Mouse (Mus musculus) bone marrow macrophage, adult 2 months (primary cell): ENCODE results near the gene Cr2. TPM values are rescaled to one million over a fixed set of nuclear protein-coding genes. Genes with fewer than 3 reads are reported as not detected.

Source experiments
- H3K27ac ChIP-seq: 2 replicates; pipeline ENCODE4 v1.5.1; 2012; ENCODE audit warnings: low read depth, low read length; ENCODE audit not compliant: insufficient read depth
- H3K4me1 ChIP-seq: 2 replicates; pipeline ENCODE4 v1.6.1; 2012; ENCODE audit warnings: low read length; ENCODE audit not compliant: control insufficient read depth, insufficient read depth
- H3K4me3 ChIP-seq: 2 replicates; pipeline ENCODE4 v1.5.1; 2012; ENCODE audit warnings: mild to moderate bottlenecking, low read length, moderate library complexity; ENCODE audit not compliant: insufficient read depth
- CTCF ChIP-seq: IDR thresholded peaks from 2 replicates; pipeline ENCODE4 v1.5.1; 2012; ENCODE audit warnings: low read depth, mild to moderate bottlenecking, low read length, moderate library complexity
- POLR2A ChIP-seq: IDR thresholded peaks from 2 replicates; pipeline ENCODE4 v1.6.1; 2012; ENCODE audit warnings: mild to moderate bottlenecking, low read depth, low read length, borderline replicate concordance
- polyA plus RNA-seq: library from polyadenylated mRNA; stranded (reverse); fragments of >200 nt; gene quantifications from 2 replicates; pipeline ENCODE4 v1.2.4, GENCODE M21; 2012; ENCODE audit not compliant: missing spikeins, insufficient read depth, insufficient read length

Cr2 gene
- polyA plus RNA-seq, 1 experiment = not detected

DNA sequence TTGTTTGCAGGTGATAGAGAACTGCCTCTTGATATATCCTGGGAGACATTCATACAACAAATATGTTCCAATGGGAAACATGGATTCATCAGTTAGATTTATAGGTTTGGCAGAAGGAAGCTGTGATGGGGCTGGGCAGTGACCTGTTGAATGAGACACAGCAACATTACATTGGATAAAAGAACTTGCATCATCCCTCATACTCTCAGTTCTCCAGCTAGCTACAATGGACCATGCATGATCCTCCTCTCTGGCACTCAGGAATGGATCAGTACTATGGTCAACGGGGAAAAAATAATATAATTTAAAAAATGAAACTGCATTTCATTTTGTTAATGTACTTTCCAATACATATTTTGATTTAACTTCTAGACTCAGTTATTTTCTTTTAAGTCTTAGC lies 46.6 kb downstream of the Cr2 start:
- TF ChIP-seq POLR2A = no peak
- TF ChIP-seq CTCF = no peak
- Histone ChIP-seq H3K27ac (no peak overlapping the region), H3K4me1 (0 out of 2 replicates have a peak, but pooled peaks cover 4% of the 10 kb centered on the region), H3K4me3 (0 out of 2 replicates have a peak overlapping the region, but pooled peaks have one; percentile 3)

DNA sequence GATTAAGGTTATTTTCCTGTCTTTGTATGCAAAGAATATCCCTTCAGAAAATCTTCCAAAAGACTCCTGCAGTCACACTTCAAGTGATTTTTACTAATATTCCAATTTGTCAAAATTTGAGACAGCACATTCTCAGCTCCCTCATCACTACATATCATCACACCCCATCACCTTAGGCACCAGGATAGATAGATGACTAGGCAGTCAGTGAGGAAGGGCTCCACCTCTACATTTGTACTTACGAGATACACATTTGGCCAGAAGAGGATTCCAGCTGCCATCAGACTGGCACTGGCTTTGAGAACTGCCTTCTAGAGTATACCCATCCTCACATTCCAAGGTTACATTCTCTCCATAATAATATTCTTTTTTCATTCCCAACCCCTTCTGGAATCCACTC lies 62.1 kb downstream of the Cr2 start:
- no peaks in the 10 kb centered on the region for H3K4me1 ChIP-seq
- H3K4me3 ChIP-seq = no peak overlapping the region
- H3K27ac ChIP-seq = no peak overlapping the region
- TF ChIP-seq POLR2A (no peak), CTCF (no peak)

DNA sequence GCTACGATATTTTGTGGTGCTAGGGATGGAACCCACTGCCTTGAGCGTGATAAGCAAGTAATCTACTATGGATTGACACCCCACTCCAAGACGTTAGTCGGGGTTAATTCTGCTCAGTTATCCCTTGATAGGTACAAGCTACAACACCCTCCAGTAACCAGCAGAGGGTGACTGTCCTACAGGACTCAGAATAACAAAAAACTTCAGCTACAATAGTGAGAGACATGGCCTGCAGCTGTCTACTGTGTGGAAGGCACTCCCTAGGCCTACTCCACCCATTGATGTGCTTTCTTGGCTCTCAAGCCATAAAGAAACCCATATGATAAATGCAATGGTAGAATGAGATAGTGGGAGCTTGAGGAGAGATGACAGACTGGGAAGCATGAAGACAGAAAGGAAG lies 62.9 kb downstream of the Cr2 start:
- Histone ChIP-seq H3K4me3 (no peak overlapping the region), H3K27ac (no peak overlapping the region), H3K4me1 (no peaks in the 10 kb centered on the region)
- no peak for TF ChIP-seq POLR2A
- no peak for TF ChIP-seq CTCF

DNA sequence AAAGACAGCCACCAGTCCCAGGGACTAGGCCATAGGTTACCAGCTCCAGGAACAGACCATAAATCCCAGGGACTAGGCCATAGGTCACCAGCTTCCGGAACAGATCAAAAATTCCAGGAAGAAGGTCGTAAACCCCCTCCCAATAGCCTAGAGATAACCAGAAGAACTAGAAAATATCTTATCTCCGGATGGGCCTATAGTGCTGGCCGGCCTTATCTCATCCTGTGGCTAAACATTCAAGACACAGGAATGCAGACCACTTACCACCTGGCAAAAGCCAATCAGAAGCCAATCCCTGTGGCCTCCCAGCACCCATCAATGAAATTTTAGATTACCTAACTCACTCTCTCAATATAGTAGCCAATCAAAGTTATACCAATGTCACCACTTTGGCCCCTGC lies 75.8 kb downstream of the Cr2 start:
- H3K4me1 ChIP-seq = no peaks in the 10 kb centered on the region
- no peak overlapping the region for H3K4me3 ChIP-seq
- TF ChIP-seq CTCF = no peak
- no peak for TF ChIP-seq POLR2A
- H3K27ac ChIP-seq = no peak overlapping the region

DNA sequence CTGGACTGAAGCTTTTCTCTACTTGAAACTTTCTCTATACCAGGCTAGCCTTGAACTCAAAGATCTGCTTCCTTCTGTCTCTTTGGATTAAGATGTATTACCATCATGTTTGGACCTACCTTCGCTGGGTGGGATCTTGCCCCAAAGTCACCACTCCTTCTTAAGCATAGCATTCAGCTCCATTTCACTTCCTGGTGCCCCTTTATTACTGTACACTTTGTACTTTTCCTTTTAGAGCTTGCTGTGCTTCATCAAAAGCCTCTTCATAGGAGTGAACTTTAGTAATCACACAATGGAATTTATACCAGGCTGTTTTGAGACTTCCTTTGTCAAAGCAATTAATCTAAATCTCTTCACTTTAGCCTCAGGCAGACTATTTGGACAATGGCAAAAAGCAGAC lies 78.5 kb downstream of the Cr2 start:
- Histone ChIP-seq H3K4me3 (no peak overlapping the region), H3K27ac (no peak overlapping the region), H3K4me1 (no peaks in the 10 kb centered on the region)
- no peak for TF ChIP-seq CTCF
- TF ChIP-seq POLR2A = no peak

DNA sequence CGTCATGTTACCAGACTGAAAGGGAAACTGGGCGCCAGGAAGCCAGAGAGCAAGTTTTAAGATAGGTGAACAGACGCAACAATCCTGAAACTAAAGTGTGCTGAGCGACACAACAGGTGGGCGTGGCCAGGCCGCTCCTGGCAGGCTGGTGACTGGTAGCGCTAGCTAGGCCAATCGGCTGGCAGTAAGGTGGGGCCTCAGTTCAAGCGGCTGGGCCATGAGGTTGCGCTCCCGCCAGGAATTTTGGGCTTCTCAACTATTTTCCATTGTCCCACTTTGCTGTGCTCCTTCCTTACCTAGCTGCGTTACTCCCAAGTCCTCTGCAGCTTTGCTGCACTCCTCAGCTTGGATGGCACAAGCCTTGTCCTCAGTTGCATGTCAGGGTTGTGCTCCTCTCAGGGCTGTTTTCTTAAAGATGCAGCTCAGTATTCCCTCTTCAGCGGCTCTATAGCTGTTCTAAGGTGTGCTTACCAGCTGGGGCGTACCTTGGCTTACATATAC lies 84.2 kb downstream of the Cr2 start, which contains the start of gene Cd46:
Cd46 (minus strand) TSS at position 30 of the 501 bp plus-strand sequence.
- H3K4me3 ChIP-seq = peak within 1 kb of the TSS; percentile 70
- TF ChIP-seq POLR2A (no peak), CTCF (no peak)
- H3K27ac ChIP-seq = 0 out of 2 replicates have a peak within 1 kb of the TSS, but pooled peaks have one; percentile 20
- no peaks in the 10 kb centered on the region for H3K4me1 ChIP-seq

DNA sequence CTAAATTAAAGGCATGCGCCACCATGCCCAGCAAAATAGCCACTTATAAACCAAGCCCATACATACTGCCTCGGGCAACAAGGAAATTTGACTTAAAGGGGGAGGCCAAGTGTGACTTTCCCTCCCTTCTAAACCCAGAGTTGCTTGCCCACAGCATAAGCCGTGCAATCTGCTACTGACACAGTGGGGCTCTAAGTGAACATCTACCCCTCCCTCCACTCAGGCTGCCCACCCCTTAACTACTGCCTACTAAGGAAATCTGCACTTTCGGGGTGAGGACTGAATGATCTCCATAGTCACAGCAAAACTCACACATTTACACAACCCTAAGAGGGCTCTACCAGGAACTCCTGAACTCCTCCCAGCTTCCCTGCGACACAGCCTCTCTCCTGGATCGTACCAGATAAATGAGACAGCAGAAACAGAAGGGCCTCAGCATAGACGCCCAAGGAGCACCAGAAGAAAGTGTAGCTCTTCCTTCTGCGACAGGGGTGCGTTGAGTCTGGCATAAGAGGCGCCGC lies 84.8 kb downstream of the Cr2 start:
- Histone ChIP-seq H3K4me3 (peak overlapping the region; percentile 70), H3K4me1 (no peaks in the 10 kb centered on the region), H3K27ac (0 out of 2 replicates have a peak overlapping the region, but pooled peaks have one; percentile 20)
- TF ChIP-seq POLR2A (no peak), CTCF (no peak)

Other genes with a start within 250 kb of the Cr2 start
- 0.23 TPM in 1 of 2 replicates, not detected in the other for gene Cd34, start 237.9 kb downstream of the Cr2 start, polyA plus RNA-seq
- 2.9 and 3.5 TPM in 2 replicates for gene Cd46, start 84.5 kb downstream of the Cr2 start, polyA plus RNA-seq
- 107 and 123 TPM in 2 replicates for gene Cr1l, start 45.1 kb downstream of the Cr2 start, polyA plus RNA-seq